Mouse (Mus musculus) limb, embryonic 10.5 days (tissue): ENCODE data around the gene Adgra3. TPM values are rescaled to one million over a fixed set of nuclear protein-coding genes. Genes with fewer than 3 reads are reported as not detected.

ENCODE experiments used
- DNase-seq: peaks from one replicate; pipeline ENCODE4 v3.0.0-alpha.2; 2017; ENCODE audit warnings: low spot score
- H3K27ac ChIP-seq: fragments of 300-500 bp; sonication (generic); 2 replicates; pipeline ENCODE4 v1.5.1; 2016; ENCODE audit warnings: mild to moderate bottlenecking
- H3K27me3 ChIP-seq: fragments of 300-500 bp; sonication (generic); 2 replicates; pipeline ENCODE4 v1.6.1; 2016; ENCODE audit warnings: low read depth, mild to moderate bottlenecking; ENCODE audit not compliant: poor library complexity, severe bottlenecking
- H3K36me3 ChIP-seq: fragments of 300-500 bp; sonication (generic); 2 replicates; pipeline ENCODE4 v1.6.1; 2016; ENCODE audit warnings: mild to moderate bottlenecking, moderate library complexity
- H3K4me1 ChIP-seq: fragments of 300-500 bp; sonication (generic); 2 replicates; pipeline ENCODE4 v1.6.1; 2016
- H3K4me3 ChIP-seq: fragments of 300-500 bp; sonication (generic); 2 replicates; pipeline ENCODE4 v1.5.1; 2016; ENCODE audit warnings: mild to moderate bottlenecking, moderate library complexity
- H3K9me3 ChIP-seq: fragments of 300-500 bp; sonication (generic); replicated peaks from 2 replicates; pipeline ENCODE4 v1.6.1; 2016; ENCODE audit warnings: mild to moderate bottlenecking
- WGBS: fragments of 180-500 bp; shearing (Covaris S2); methylation state at CpG from one replicate; pipeline ENCODE4 v1.1.7; 2016; 5-methylcytosine and 5-hydroxymethylcytosine counted together
- polyA plus RNA-seq: library from polyadenylated mRNA; unstranded; fragments of >200 nt; fragmentation: Nextera tagmentation; extraction: Ambion mirVana; gene quantifications from 2 replicates; pipeline ENCODE4 v1.2.1, GENCODE M21; 2016

Gene Adgra3
- polyA plus RNA-seq, 1 experiment from 2014 or later, result 53.3 TPM

DNA sequence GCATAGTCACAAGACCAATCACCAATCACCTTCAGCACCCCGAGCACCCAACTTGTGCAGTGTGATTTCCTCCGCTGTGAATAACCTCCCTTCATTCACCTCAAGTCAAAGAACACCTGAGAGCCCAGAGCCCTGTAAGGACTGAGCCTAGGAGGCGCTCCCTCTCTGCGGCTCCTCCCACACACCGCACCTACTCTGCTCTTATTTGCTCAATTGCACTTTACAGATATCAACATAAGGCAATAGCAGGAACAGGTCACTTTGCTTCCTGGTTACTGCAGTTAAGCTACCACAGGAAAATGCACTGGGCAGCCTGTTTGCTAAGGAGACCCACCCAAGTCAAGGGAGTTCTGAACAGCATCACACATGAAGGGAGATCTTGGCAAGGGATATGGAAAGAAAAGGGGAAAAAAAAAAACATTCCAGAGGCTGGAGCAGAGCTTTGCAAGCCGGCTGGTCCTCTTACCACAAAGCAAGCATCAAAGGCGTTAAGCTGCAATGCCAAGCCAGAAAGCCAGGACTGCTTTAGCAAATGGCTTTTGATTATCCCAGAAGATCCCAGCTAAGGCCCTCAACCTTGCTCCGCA is 68.0 kb downstream of the Adgra3 start:
- DNase-seq, result no peak
- 87% methylated on average over 8 of the region's 8 CpGs for WGBS
- Histone ChIP-seq H3K36me3 (peaks cover 90% of the 10 kb centered on the region), H3K4me3 (no peak overlapping the region), H3K9me3 (no peaks in the 10 kb centered on the region), H3K27me3 (no peaks in the 10 kb centered on the region), H3K4me1 (0 out of 2 replicates have a peak, but pooled peaks cover 3% of the 10 kb centered on the region), H3K27ac (no peak overlapping the region)

DNA sequence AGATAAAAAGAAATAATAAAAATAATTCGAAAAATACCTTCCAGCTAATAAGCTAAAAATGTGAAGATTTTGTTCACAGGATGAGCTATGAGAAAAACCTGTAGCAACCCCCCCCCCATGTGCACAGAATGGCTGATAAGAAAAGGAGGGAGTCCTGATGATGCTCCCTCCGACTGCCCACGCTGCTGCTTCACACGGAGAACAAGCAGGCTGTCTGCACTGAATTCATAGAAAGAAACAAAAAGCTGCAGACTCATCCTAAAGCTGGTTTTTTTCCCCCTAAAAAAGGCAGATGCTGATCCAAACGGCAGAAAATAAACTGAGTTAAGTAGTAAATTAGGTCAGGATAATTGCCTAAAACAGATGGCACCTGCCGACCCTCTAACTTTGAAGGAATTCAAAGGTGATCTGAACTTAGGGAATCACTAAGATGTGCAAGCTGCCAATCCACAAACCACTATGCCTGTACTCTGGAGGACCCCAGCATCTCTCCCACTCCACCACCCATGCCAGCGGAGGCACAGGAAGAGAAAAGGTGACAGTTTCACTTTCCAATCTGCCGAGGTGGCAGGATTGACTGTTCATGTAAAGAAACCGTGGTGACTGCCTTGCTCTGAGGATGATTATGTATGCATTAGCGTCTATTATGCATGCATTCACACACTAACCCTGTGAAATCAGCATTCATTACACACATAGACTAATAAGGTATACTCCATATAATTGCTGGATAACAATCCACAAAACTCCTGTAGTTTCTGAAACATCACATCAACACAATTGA is 70.6 kb downstream of the Adgra3 start:
- no peak for DNase-seq
- H3K36me3 ChIP-seq, result peaks cover 95% of the 10 kb centered on the region
- WGBS, result 82% methylated on average over 10 of the region's 10 CpGs
- no peaks in the 10 kb centered on the region for H3K9me3 ChIP-seq
- no peak overlapping the region for H3K4me3 ChIP-seq
- no peaks in the 10 kb centered on the region for H3K4me1 ChIP-seq
- H3K27ac ChIP-seq, result no peak overlapping the region
- no peaks in the 10 kb centered on the region for H3K27me3 ChIP-seq

DNA sequence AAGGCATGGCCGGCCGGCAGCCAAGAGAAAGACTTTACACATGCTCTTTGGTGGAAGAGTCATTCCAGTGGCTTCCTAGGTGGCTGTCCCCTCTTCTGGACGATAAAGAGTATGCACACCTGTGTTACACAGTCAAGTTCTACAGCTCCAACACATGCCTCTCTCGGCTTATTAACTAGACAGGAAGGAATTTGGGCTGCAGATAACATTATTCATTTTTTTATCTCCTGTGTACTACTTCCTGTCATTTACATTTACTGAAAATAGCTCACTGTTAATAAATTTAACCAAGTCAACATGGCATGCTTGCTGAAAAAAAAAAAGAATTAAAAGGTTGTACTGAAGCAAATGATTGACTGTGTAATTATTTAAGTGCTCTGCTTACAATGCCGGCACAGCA is 78.1 kb downstream of the Adgra3 start:
- peaks cover 76% of the 10 kb centered on the region for H3K36me3 ChIP-seq
- no peaks in the 10 kb centered on the region for H3K4me1 ChIP-seq
- WGBS, result 90% methylated on average over 5 of the region's 5 CpGs
- no peak for DNase-seq
- no peaks in the 10 kb centered on the region for H3K27me3 ChIP-seq
- H3K4me3 ChIP-seq, result no peak overlapping the region
- H3K9me3 ChIP-seq, result no peaks in the 10 kb centered on the region
- H3K27ac ChIP-seq, result no peak overlapping the region

DNA sequence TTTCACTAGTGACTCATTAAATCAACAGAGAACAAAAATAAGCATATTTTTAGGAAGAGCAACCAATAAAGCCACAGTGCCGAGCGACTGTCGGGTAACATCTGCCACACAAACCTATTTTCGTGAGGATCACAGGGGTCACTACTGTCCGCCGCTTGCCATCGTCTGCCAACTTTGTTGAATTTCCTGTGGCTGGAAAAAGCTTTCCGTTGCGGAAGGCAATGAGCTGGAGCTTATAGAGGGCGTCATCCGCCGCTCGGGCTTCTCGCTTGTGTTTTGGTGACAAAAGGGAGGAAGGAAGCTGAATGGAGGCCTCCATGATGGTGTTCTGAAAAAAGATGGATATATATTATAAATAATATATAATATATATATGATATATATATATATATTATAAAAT is 79.6 kb downstream of the Adgra3 start:
- whole genome bisulfite sequencing, result 95% methylated on average over 14 of the region's 14 CpGs

DNA sequence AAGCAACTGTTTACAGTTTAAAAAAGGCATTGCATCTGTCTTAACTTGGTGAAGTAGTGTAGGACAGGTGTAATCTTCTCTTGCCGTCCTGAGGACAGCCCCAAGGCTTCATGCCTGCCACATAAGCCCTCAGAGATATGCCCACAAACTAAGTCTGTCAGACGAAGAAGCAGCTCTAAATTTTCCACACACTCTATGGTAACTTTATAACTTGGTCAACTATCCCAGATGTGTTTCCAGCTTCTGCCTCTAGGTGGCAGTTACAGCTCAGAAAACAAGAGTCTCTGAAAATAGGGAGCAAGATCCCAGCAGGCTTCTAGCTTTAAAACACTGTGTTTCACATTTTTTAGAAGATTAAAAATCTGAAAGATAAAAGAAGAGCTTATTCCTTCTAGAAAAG is 82.8 kb downstream of the Adgra3 start:
- Histone ChIP-seq H3K4me3 (no peak overlapping the region), H3K27me3 (no peaks in the 10 kb centered on the region), H3K9me3 (no peaks in the 10 kb centered on the region), H3K4me1 (no peaks in the 10 kb centered on the region), H3K27ac (no peak overlapping the region), H3K36me3 (peaks cover 78% of the 10 kb centered on the region)
- DNase-seq, result peak; percentile 45
- 77% methylated on average over 2 of the region's 2 CpGs for WGBS

More for the DNA sequence above, 79.6 kb downstream of the Adgra3 start:
- Histone ChIP-seq H3K36me3 (peaks cover 76% of the 10 kb centered on the region), H3K4me1 (no peaks in the 10 kb centered on the region), H3K4me3 (no peak overlapping the region), H3K27me3 (no peaks in the 10 kb centered on the region), H3K27ac (no peak overlapping the region), H3K9me3 (no peaks in the 10 kb centered on the region)
- no peak for DNase-seq

DNA sequence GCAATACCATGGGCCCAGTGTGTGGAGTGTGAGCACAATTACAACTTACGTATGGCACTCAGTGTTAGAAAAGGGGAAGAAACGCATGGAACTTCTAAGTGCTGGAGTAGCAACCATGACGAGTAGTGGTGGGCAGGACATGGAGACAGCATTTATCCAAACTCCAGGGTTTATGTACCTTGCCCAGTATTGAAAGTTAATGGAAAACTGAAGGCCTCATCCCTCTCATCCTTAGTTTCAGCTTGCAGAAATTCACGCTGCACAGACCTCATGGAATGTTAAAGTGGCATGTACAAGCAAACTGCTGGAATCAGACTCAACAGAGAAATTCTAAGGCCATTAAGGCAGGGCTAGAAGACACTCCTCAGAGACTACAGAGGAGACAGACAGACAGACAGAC is 84.6 kb downstream of the Adgra3 start:
- Histone ChIP-seq H3K9me3 (no peaks in the 10 kb centered on the region), H3K36me3 (peaks cover 89% of the 10 kb centered on the region), H3K4me3 (no peak overlapping the region), H3K4me1 (no peaks in the 10 kb centered on the region), H3K27ac (no peak overlapping the region), H3K27me3 (no peaks in the 10 kb centered on the region)
- WGBS, result 98% methylated on average over 4 of the region's 4 CpGs
- DNase-seq, result no peak

DNA sequence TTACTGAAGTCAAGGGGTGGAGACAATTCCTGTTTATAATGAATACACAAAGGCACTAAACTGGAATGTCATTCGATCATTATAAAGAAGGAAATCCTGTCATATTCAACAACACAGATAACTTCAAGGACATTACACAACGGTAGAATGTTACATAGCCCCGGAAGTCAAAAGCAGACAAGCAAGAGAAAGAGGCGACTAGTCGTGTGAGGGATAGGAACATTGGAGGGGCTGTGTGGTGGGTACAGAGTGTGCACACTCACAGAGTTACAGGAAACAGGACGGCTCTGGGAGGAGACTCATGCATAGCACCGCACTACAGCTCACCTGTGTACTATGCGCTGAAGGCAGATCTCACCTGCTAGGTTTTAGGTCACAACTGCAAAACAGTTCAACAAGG is 89.1 kb downstream of the Adgra3 start:
- Histone ChIP-seq H3K4me1 (no peaks in the 10 kb centered on the region), H3K9me3 (no peaks in the 10 kb centered on the region), H3K27ac (no peak overlapping the region), H3K27me3 (no peaks in the 10 kb centered on the region), H3K36me3 (peaks cover 92% of the 10 kb centered on the region), H3K4me3 (no peak overlapping the region)
- WGBS, result 93% methylated on average over 8 of the region's 8 CpGs
- no peak for DNase-seq

DNA sequence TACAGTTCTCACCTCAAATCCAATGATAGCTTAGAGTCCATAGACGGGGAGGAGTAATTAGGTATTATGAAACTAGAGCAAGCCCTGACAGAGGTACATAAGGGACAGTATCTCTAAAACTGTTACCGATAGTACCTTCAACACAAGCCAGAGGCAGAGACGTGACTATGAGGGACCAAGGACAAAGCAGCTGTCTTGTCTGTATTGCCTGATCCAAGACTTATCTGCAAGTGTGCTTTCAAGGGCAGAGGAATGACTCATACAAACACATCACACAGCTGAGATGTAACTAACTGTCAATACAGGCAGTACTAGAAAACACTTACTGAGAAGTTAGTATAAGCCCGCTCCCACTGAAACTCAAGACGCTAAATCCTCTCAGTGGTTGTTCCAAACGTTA is 91.1 kb downstream of the Adgra3 start:
- H3K4me1 ChIP-seq, result no peaks in the 10 kb centered on the region
- no peaks in the 10 kb centered on the region for H3K9me3 ChIP-seq
- peaks cover 94% of the 10 kb centered on the region for H3K36me3 ChIP-seq
- no peak overlapping the region for H3K27ac ChIP-seq
- DNase-seq, result no peak
- 88% methylated on average over 6 of the region's 6 CpGs for WGBS
- no peak overlapping the region for H3K4me3 ChIP-seq
- H3K27me3 ChIP-seq, result no peaks in the 10 kb centered on the region

DNA sequence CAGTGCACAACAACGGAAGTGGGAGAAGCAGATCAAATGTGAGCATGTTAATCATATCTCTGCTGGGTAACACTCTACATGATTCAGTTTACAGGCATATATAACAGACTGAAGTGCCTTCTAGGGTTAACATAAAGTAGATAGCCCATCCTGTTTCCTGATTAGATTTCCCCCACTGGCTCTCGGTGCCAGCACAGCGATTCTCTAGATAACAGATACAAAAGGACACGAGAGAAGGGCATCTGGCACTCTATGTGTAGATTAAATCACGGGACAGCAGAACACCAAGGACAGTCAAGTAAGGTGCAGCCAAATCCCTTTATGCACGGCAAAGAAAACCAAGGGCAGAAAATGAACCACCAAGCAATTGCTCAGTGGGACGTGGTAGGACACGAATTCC is 93.0 kb downstream of the Adgra3 start:
- H3K4me3 ChIP-seq, result no peak overlapping the region
- no peak for DNase-seq
- 90% methylated on average over 8 of the region's 8 CpGs for WGBS
- no peak overlapping the region for H3K27ac ChIP-seq
- no peaks in the 10 kb centered on the region for H3K27me3 ChIP-seq
- H3K4me1 ChIP-seq, result no peaks in the 10 kb centered on the region
- H3K36me3 ChIP-seq, result peaks cover 95% of the 10 kb centered on the region
- H3K9me3 ChIP-seq, result no peaks in the 10 kb centered on the region

DNA sequence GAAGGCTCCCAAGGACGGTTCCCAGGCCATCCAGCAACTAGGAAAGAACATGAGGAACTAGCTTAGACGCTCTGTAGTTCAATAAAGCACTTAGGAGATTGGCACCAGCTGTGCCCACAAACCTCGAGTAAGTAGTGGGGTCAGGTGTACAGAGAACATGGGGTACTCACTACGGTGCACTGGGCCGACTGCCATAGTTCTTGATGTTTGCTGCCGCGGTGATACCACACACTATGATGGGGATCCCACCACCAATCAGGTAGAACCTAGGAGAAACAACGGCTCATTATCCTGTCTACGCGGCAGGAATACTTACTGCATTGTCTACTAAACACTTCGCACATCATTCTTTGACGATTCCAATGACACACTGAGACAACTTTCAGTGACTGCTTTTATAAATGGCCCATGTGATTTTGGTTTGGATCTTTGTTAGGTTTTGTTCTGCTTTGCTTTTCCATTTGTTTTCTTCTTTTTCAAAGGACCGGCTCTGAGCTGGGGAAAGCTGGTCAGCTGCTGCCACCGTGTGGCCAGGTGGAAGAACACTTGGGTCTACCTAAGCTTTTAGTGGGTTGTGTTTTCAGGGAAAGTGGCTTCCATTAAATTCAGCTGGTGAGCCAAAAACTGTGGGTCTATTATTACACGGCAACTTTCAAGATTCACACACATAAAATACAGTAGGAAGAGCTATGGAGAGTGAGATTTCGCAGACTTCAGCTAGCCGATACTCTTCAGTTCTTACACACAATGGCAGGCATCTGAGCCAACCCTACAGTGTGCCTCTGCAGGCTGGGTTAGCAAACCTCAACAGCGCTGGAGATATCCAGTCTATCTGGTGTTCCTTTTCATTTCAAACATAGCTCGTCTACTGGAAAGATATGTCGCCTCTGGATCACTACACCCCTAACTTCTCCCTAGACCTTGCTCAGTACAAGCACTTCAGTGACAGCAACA is 97.1 kb downstream of the Adgra3 start:
- 92% methylated on average over 20 of the region's 20 CpGs for WGBS
- peak; percentile 50 for DNase-seq
- H3K36me3 ChIP-seq, result peaks cover 87% of the 10 kb centered on the region
- no peaks in the 10 kb centered on the region for H3K9me3 ChIP-seq
- no peaks in the 10 kb centered on the region for H3K4me1 ChIP-seq
- H3K4me3 ChIP-seq, result no peak overlapping the region
- H3K27me3 ChIP-seq, result no peaks in the 10 kb centered on the region
- H3K27ac ChIP-seq, result no peak overlapping the region

DNA sequence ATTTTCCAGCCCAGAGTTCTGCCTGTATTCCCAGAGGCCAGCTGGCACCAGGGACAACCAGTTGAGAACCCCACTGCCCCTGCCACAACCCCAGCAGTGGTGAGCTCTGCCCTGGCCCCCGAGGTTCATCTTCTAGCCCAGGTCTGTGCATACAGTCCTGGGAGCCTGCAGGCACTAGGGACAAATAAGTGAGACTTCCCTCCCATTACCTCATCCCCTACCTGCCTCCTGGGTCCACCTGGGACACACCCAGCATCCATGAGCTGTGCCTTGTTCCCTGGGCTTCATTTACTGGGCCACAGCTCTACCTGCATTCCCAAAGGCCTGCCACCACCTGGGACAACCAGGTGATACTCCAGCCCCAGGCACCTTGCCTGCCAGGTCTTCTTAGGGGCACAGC is 122.5 kb downstream of the Adgra3 start:
- no peak for DNase-seq
- Histone ChIP-seq H3K9me3 (no peaks in the 10 kb centered on the region), H3K4me1 (no peaks in the 10 kb centered on the region), H3K4me3 (no peak overlapping the region), H3K27me3 (no peaks in the 10 kb centered on the region), H3K27ac (no peak overlapping the region), H3K36me3 (no peaks in the 10 kb centered on the region)
- 92% methylated on average over 1 of the region's 1 CpGs for WGBS

DNA sequence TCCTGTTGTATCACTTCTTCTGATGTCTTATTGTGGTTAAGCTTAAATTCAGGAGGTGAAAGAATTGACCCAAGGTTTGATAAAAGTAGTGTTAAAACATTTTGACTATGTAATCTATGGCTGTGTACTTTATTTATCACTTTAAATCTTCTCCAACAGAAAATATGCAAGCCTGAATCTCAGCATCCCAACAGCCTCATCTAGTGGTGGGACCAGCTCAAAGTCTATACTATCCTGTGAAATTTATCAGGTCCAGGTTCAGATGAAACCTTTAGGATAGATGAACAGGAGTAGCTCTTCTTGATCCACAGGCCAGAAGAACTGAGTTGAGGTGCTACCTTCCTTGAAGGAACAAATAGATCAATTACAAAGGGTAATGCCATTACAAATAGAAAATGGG is 134.1 kb downstream of the Adgra3 start:
- Histone ChIP-seq H3K27ac (no peak overlapping the region), H3K36me3 (no peaks in the 10 kb centered on the region), H3K4me1 (no peaks in the 10 kb centered on the region), H3K4me3 (no peak overlapping the region), H3K27me3 (no peaks in the 10 kb centered on the region), H3K9me3 (no peaks in the 10 kb centered on the region)
- no peak for DNase-seq

DNA sequence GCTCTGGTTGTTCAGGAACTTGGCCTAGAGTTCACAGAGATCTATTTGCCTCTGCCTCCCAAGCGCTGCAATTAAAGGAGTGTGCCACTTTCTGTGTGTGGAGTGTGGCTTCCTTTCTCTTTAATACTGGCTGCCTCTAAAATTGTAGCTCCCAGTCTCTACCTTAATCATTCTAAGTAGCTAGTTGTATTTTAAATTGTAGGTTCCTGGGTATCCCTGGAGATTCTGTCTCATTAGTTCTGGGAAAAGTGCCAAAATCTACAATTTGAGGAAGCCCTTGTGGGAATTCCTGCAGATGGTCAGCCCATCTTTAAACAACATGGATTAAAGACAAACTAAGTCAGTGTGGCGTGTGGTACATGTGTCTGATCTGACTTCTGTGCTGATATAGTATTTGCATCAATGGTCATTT is 143.1 kb downstream of the Adgra3 start:
- no peak for DNase-seq
- Histone ChIP-seq H3K27me3 (no peaks in the 10 kb centered on the region), H3K4me3 (no peak overlapping the region), H3K27ac (no peak overlapping the region), H3K4me1 (no peaks in the 10 kb centered on the region), H3K36me3 (no peaks in the 10 kb centered on the region), H3K9me3 (no peaks in the 10 kb centered on the region)
- WGBS, result 85% methylated on average over 2 of the region's 2 CpGs
